Mouse (Mus musculus): ENCODE data around the gene Etfa.

GRCm38 (mm10) chr9:55450035-55450434 lies 62.0 kb downstream of the Etfa start:
- TF ChIP-seq CTCF (IDR thresholded peaks at IDR 0.05; ENCODE audit: borderline replicate concordance, control insufficient read depth, extremely low read depth, insufficient read depth, low read length, poor library complexity): no peak
- no peak for TF ChIP-seq POLR2A (IDR thresholded peaks at IDR 0.05; ENCODE audit: control insufficient read depth, extremely low read depth, insufficient read depth, low read length, poor library complexity)
